Mouse (Mus musculus) spleen, adult 2 months (tissue): ENCODE measurements around the gene Gm28043.

Source experiments
- CTCF ChIP-seq: fragments of 200-500 bp; IDR thresholded peaks from 2 replicates; pipeline ENCODE4 v1.5.1; 2011; ENCODE audit warnings: mild to moderate bottlenecking, inconsistent platforms; ENCODE audit not compliant: insufficient read depth, insufficient read length, insufficient replicate concordance; ENCODE audit errors: extremely low read depth
- POLR2A ChIP-seq: fragments of 200-500 bp; IDR thresholded peaks from 2 replicates; pipeline ENCODE4 v1.6.1; 2011; ENCODE audit warnings: low read depth, low read length, inconsistent platforms

DNA sequence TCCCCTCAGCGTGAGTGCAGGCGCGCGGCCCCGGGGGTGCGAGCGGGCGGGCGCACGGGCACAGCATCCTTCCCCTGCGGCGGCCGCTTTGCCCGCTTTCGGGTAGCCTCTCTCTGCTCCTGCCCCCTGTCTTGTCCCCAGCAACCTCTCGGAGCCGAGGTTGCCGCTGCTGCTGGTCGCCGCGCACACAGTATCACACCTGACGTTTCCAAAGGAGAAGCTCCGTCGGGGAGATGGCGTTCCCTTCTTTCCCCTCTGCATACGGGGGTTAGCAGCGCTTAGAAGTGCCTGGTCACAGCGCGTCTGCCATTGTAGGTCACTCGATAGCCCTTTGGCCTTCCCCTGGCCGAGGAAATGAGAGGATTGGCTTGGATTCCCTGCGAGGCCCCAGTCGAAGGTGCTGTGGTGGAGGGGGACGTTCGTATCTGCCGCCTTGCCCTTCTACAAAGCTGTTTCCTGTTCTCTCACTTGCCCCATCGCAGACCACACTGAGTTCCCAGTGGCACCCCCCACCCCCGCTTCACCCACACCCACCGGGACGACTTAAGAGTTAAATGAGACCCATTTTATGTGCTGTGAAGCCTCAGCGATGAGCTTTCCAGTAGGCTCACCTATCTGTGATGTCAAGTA, 46.2 kb downstream of the Gm28043 start:
- TF ChIP-seq POLR2A (no peak), CTCF (no peak)
